Mouse (Mus musculus) hindbrain, embryonic 10.5 days (tissue): ENCODE data around the gene Sumo3. TPM values are rescaled to one million over a fixed set of nuclear protein-coding genes. Genes with fewer than 3 reads are reported as not detected.

Experiments
- DNase-seq: peaks from one replicate; pipeline ENCODE4 v3.0.0-alpha.2; 2017; ENCODE audit warnings: low spot score
- H3K27ac ChIP-seq: fragments of 300-500 bp; sonication (generic); 2 replicates; pipeline ENCODE4 v1.5.1; 2016; ENCODE audit warnings: mild to moderate bottlenecking, moderate library complexity
- H3K27me3 ChIP-seq: fragments of 300-500 bp; sonication (generic); 2 replicates; pipeline ENCODE4 v1.6.1; 2016; ENCODE audit warnings: mild to moderate bottlenecking; ENCODE audit not compliant: poor library complexity, insufficient read depth, severe bottlenecking
- H3K36me3 ChIP-seq: fragments of 300-500 bp; sonication (generic); 2 replicates; pipeline ENCODE4 v1.6.1; 2016; ENCODE audit warnings: mild to moderate bottlenecking, moderate library complexity
- H3K4me1 ChIP-seq: fragments of 300-500 bp; sonication (generic); replicated peaks from 2 replicates; pipeline ENCODE4 v1.6.1; 2016; ENCODE audit warnings: mild to moderate bottlenecking
- H3K4me3 ChIP-seq: fragments of 300-500 bp; sonication (generic); 2 replicates; pipeline ENCODE4 v1.5.1; 2016; ENCODE audit warnings: mild to moderate bottlenecking, moderate library complexity
- H3K9me3 ChIP-seq: fragments of 300-500 bp; sonication (generic); 2 replicates; pipeline ENCODE4 v1.6.1; 2016; ENCODE audit warnings: mild to moderate bottlenecking, moderate library complexity
- WGBS: fragments of 180-500 bp; shearing (Covaris S2); methylation state at CpG from one replicate; pipeline ENCODE4 v1.1.7; 2016; 5-methylcytosine and 5-hydroxymethylcytosine counted together
- polyA plus RNA-seq: library from polyadenylated mRNA; unstranded; fragments of >200 nt; fragmentation: Nextera tagmentation; extraction: Ambion mirVana; gene quantifications from 2 replicates; pipeline ENCODE4 v1.2.1, GENCODE M21; 2016

Sumo3 gene
- polyA plus RNA-seq, 1 experiment from 2014 or later, result 336 TPM

DNA sequence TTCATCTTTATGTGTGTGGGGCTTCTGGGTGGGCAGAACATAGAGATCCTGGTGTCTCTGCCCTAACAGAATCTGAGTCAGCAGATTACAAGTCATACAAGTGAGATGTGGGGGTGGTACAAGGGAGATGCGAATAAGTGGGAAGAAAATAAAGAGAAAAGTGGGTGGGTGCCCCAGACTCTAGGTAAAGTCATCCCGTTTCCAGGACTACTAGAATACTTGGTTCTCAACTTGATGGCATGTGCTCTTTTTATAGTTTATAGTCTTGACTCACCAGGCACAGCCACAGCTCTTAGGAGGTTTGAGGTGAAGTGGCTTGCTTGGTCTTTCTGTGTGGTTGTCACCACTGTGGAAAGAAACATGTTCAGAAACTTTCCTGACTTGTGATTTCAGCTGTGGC lies 9.8 kb upstream of the Sumo3 start:
- Histone ChIP-seq H3K4me3 (no peak overlapping the region), H3K4me1 (no peaks in the 10 kb centered on the region), H3K36me3 (peaks cover 82% of the 10 kb centered on the region), H3K9me3 (no peaks in the 10 kb centered on the region), H3K27me3 (no peaks in the 10 kb centered on the region), H3K27ac (no peak overlapping the region)
- WGBS, result 91% methylated on average over 2 of the region's 2 CpGs
- no peak for DNase-seq

DNA sequence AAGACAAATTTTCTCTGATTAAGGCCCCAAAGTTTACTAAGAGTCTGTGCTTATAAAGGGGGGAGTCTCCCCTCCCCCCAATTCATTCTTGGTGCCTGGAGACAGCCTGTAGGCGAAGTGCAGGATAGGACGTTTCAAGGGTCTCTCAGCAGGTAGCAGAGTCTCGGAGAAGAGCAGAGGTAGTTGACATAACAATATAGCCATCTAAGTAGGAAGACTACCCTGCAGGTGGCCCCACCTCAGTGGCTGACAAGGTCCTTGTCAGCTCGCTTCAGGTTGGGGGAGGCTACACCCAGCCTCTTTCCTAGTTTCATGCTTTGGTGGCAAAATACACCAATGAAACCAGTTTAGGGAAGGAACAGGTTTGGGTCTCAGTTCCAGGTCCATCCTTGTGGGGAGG lies 2.9 kb upstream of the Sumo3 start:
- Histone ChIP-seq H3K36me3 (peaks cover 22% of the 10 kb centered on the region), H3K4me1 (peaks cover 24% of the 10 kb centered on the region), H3K9me3 (peaks cover 5% of the 10 kb centered on the region; the same call in 1 of the 2 replicates), H3K27ac (no peak overlapping the region), H3K4me3 (no peak overlapping the region), H3K27me3 (no peaks in the 10 kb centered on the region)
- DNase-seq, result no peak
- WGBS, result 47% methylated on average over 4 of the region's 4 CpGs

- Histone ChIP-seq H3K4me1 (peaks cover 26% of the 10 kb centered on the region), H3K4me3 (no peak overlapping the region), H3K27me3 (no peaks in the 10 kb centered on the region), H3K27ac (no peak overlapping the region), H3K36me3 (peaks cover 21% of the 10 kb centered on the region), H3K9me3 (peaks cover 5% of the 10 kb centered on the region; the same call in 1 of the 2 replicates)
- 94% methylated on average over 6 of the region's 6 CpGs for WGBS
- DNase-seq, result no peak
Observed at GRCm38 (mm10) chr10:77604111-77604510, 1.8 kb upstream of the Sumo3 start.

DNA sequence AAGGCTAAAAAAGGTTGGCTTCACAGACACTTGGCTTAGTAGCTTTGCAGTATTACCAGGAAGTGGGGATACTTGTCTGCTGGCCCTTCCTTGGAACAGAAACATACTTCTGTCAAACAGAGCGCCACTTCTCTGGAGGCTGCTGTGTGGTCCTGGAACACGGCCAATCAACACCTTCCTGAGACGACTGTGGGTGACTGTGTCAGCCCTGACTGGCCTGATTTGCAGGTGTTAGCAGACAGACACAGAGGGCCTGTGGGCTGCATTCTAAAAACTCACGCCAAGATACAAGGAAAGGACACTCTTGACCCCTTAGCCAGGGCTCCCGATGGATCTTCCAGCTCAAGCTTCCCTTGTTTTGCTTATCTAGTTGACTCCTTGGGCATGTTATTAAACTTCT lies 939 bp upstream of the Sumo3 start:
- no peak overlapping the region for H3K4me3 ChIP-seq

GRCm38 (mm10) chr10:77605368-77605767 lies 529 bp upstream of the Sumo3 start:
- 44% methylated on average over 1 of the region's 1 CpGs for WGBS
- Histone ChIP-seq H3K36me3 (peaks cover 29% of the 10 kb centered on the region), H3K4me3 (peak overlapping the region; percentile 88), H3K4me1 (peaks cover 26% of the 10 kb centered on the region), H3K27ac (peak overlapping the region; percentile 99), H3K27me3 (no peaks in the 10 kb centered on the region), H3K9me3 (peaks cover 5% of the 10 kb centered on the region; the same call in 1 of the 2 replicates)
- DNase-seq, result peak; percentile 38

More for the DNA sequence above, 939 bp upstream of the Sumo3 start:
- peaks cover 5% of the 10 kb centered on the region; the same call in 1 of the 2 replicates for H3K9me3 ChIP-seq
- H3K27me3 ChIP-seq, result no peaks in the 10 kb centered on the region
- no peak overlapping the region for H3K27ac ChIP-seq
- H3K36me3 ChIP-seq, result peaks cover 25% of the 10 kb centered on the region
- H3K4me1 ChIP-seq, result peaks cover 26% of the 10 kb centered on the region
- DNase-seq, result no peak
- 92% methylated on average over 5 of the region's 5 CpGs for WGBS

- H3K27ac ChIP-seq, result peak overlapping the region; percentile 99
- H3K27me3 ChIP-seq, result no peaks in the 10 kb centered on the region
- H3K4me3 ChIP-seq, result peak overlapping the region; percentile 88
- H3K4me1 ChIP-seq, result peaks cover 26% of the 10 kb centered on the region
- peaks cover 44% of the 10 kb centered on the region for H3K36me3 ChIP-seq
- no peak for DNase-seq
- H3K9me3 ChIP-seq, result peaks cover 5% of the 10 kb centered on the region; the same call in 1 of the 2 replicates
- WGBS, result 43% methylated on average over 7 of the region's 7 CpGs
Observed at GRCm38 (mm10) chr10:77606855-77607254, 958 bp downstream of the Sumo3 start.

GRCm38 (mm10) chr10:77607441-77607840 lies 1.5 kb downstream of the Sumo3 start:
- WGBS, result 73% methylated on average over 5 of the region's 5 CpGs
- Histone ChIP-seq H3K27ac (no peak overlapping the region), H3K4me1 (peaks cover 26% of the 10 kb centered on the region), H3K9me3 (peaks cover 5% of the 10 kb centered on the region; the same call in 1 of the 2 replicates), H3K36me3 (peaks cover 50% of the 10 kb centered on the region), H3K27me3 (no peaks in the 10 kb centered on the region), H3K4me3 (peak overlapping the region; percentile 88)
- no peak for DNase-seq

DNA sequence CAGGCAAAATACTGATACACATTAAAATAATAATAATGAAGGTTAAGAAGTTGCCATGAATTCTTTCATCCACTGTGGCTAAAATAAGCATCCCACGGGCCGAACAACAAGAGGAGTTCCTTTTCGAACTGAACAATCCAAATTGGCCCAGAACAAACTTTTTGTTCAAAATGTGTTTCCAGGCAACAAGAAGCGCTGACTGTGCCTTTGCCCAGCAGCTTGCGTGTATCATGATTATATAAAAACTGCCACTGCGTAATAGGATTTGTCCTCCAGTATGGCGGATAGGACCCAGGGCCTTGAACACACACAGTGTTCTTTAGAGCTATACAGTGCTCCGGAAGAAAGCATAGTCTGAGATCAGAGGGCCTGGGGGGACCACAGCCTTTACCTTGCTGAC lies 2.7 kb downstream of the Sumo3 start:
- Histone ChIP-seq H3K27ac (no peak overlapping the region), H3K9me3 (peaks cover 5% of the 10 kb centered on the region; the same call in 1 of the 2 replicates), H3K4me3 (no peak overlapping the region), H3K36me3 (peaks cover 62% of the 10 kb centered on the region), H3K27me3 (no peaks in the 10 kb centered on the region), H3K4me1 (peaks cover 26% of the 10 kb centered on the region)
- no peak for DNase-seq
- 95% methylated on average over 8 of the region's 8 CpGs for WGBS

DNA sequence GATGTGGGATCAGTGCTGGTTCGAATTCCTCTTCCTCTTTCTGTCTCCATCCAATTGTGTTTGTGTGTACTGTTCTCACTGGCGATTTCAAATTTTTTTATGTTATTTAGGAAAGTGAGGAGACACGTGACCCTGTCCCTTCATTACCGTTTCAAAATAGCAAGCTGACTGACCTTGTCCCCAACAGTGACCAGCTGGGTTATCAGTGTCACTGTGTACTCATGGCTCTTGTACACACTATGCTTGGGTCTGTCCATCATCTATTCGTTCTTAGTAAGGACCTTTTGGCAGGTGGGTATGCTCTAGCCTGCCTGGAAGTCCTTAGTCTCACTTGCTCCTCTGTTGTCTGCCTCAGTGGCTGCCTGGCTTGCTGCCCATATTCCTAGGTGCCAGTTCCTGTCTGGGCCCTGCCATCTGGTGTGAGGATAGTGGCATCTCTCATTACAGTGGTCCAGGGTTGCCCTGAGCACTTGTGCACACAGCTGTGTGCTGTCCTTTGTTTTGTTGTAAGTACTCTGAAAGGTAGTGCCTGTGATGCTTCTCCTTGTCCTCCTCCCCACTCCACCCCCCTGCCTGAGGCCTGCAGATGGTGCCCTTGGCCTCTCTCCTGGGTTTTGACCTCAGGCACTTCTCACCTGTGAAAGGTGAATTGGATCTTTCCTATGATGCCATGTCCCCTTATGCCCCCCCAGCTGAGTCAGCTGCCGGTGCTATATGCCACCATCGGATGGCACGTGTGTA lies 4.5 kb downstream of the Sumo3 start:
- H3K9me3 ChIP-seq, result no peaks in the 10 kb centered on the region
- 95% methylated on average over 8 of the region's 8 CpGs for WGBS
- H3K36me3 ChIP-seq, result peaks cover 80% of the 10 kb centered on the region
- no peak overlapping the region for H3K27ac ChIP-seq
- H3K4me1 ChIP-seq, result peaks cover 25% of the 10 kb centered on the region
- H3K27me3 ChIP-seq, result no peaks in the 10 kb centered on the region
- DNase-seq, result no peak
- no peak overlapping the region for H3K4me3 ChIP-seq

DNA sequence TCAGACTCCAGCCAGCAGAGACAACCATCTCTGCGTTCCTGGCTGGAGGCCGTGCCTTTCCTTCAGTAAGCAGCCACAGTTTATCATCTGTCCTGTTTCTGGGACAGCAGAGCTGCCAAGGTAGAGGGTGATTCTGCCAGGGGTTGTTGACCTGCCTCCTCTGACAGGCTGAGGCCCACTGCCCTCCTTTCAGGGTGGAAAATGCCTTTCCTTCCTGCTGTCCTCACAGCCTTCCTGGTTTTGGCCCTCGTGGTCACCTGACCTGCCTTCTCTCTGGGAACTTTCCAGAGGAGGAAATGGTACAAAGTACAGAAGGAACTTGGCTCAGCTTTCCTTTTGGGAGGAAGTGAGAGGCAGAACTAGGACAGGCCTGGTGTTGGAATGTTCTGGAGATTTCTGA lies 7.5 kb downstream of the Sumo3 start:
- WGBS, result 92% methylated on average over 3 of the region's 3 CpGs

GRCm38 (mm10) chr10:77615647-77616046 lies 9.8 kb downstream of the Sumo3 start:
- 94% methylated on average over 8 of the region's 8 CpGs for WGBS
- Histone ChIP-seq H3K27ac (no peak overlapping the region), H3K4me1 (no peaks in the 10 kb centered on the region), H3K27me3 (no peaks in the 10 kb centered on the region), H3K4me3 (no peak overlapping the region), H3K36me3 (peaks cover 87% of the 10 kb centered on the region), H3K9me3 (no peaks in the 10 kb centered on the region)
- no peak for DNase-seq

More for the DNA sequence above, 7.5 kb downstream of the Sumo3 start:
- no peaks in the 10 kb centered on the region for H3K9me3 ChIP-seq
- H3K4me3 ChIP-seq, result no peak overlapping the region
- DNase-seq, result no peak
- H3K4me1 ChIP-seq, result no peaks in the 10 kb centered on the region
- H3K27me3 ChIP-seq, result no peaks in the 10 kb centered on the region
- no peak overlapping the region for H3K27ac ChIP-seq
- H3K36me3 ChIP-seq, result peaks cover 98% of the 10 kb centered on the region

- Histone ChIP-seq H3K27ac (no peak overlapping the region), H3K36me3 (peaks cover 82% of the 10 kb centered on the region)
Observed at GRCm38 (mm10) chr10:77616166-77616565, 10.3 kb downstream of the Sumo3 start.

GRCm38 (mm10) chr10:77616926-77617325 lies 11.0 kb downstream of the Sumo3 start:
- Histone ChIP-seq H3K4me3 (no peak overlapping the region), H3K36me3 (peaks cover 74% of the 10 kb centered on the region), H3K27me3 (no peaks in the 10 kb centered on the region), H3K27ac (no peak overlapping the region), H3K4me1 (peaks cover 4% of the 10 kb centered on the region; the same call in 1 of the 2 replicates), H3K9me3 (no peaks in the 10 kb centered on the region)
- no peak for DNase-seq
- 95% methylated on average over 7 of the region's 7 CpGs for WGBS

More at GRCm38 (mm10) chr10:77616166-77616565, 10.3 kb downstream of the Sumo3 start:
- Histone ChIP-seq H3K9me3 (no peaks in the 10 kb centered on the region), H3K27me3 (no peaks in the 10 kb centered on the region), H3K4me3 (no peak overlapping the region), H3K4me1 (no peaks in the 10 kb centered on the region)
- 96% methylated on average over 9 of the region's 9 CpGs for WGBS
- no peak for DNase-seq
